Mouse (Mus musculus): Measurements from ENCODE around the gene Rptor.

DNA sequence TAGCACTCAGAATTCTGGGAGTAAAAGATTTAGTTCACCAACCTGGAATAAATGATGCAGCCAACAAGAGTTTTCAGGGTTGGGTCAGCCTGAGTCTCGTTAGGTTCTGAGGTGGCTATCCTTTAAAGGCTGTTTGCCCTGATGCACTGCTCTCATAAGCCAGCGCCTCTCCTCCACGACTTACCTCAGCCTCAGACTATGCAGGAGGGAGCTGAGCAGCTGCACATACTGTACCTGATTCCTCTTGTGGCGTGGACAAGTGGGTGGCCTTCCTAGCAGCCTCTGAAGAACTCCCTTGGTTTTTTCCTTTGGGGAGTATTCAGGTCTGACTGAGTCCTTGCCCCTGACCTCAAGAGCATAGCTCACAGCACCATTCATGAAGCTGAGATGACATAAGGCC is 209.4 kb downstream of the Rptor start:
- no peak for TF ChIP-seq CTCF (IDR thresholded peaks at IDR 0.05; ENCODE audit: low read depth, low read length)
- no peak for TF ChIP-seq POLR2A (IDR thresholded peaks at IDR 0.05; ENCODE audit: extremely low read depth, insufficient read depth, low read length)

Data from liver, adult 2 months (tissue).